Mouse (Mus musculus): Measurements from ENCODE around the gene Adgrf4.

DNA sequence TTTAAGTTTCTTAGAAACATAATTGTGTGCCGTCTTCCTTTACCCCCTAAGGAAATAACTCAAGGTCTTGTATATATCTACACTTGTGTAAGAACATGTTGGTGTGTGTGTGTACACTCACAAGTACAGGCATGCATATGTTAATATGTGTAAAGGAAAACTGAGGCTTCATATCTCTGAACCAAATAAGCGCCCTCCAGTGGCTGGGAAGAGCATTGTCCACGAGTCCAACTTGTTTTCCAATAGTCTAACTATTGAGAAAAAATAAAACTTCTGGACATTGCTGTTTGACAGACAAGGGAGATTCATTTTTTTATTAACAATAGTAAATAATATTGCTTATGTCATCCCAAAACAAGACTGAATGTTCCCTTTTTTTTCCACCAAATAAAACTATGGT, 25.1 kb upstream of the Adgrf4 start:
- TF ChIP-seq ZC3H11A (IDR thresholded peaks at IDR 0.05; ENCODE audit: borderline replicate concordance, low read depth, low read length) (no peak), HCFC1 (IDR thresholded peaks at IDR 0.05; ENCODE audit: borderline replicate concordance, insufficient read depth, low read length) (no peak), CHD2 (IDR thresholded peaks at IDR 0.05; ENCODE audit: low read depth, low read length) (no peak)

All from ES-E14 (cell line).